Mouse (Mus musculus) CH12.LX (cell line): ENCODE data around the gene Ttc6. TPM values are rescaled to one million over a fixed set of nuclear protein-coding genes. Genes with fewer than 3 reads are reported as not detected.

Experiments
- DNase-seq: peaks from one replicate; pipeline ENCODE4 v3.0.0-alpha.2; 2013; ENCODE audit errors: extremely low read depth
- H3K27ac ChIP-seq: 2 replicates; pipeline ENCODE4 v1.5.1; 2012; ENCODE audit warnings: low read depth, mild to moderate bottlenecking, control low read depth, moderate library complexity; ENCODE audit not compliant: insufficient read depth
- H3K27me3 ChIP-seq: replicated peaks from 2 replicates; pipeline ENCODE3; 2012; ENCODE audit warnings: inconsistent platforms
- H3K36me3 ChIP-seq, 2 experiments: replicated peaks in 1 of 2; 2 replicates each; pipeline versions ENCODE3 to v1.6.1; 2012; ENCODE audit warnings: inconsistent platforms in 1 of 2, low read length in 1 of 2, mild to moderate bottlenecking in 1 of 2, mixed read lengths in 1 of 2, moderate library complexity in 1 of 2; ENCODE audit not compliant: control insufficient read depth in 1 of 2, insufficient read depth in 1 of 2
- H3K4me1 ChIP-seq, 2 experiments: 2 replicates each; pipeline ENCODE4 v1.6.1; 2012; ENCODE audit warnings: inconsistent platforms in 1 of 2, moderate library complexity in 1 of 2; ENCODE audit not compliant: insufficient read depth in 2 of 2, control insufficient read depth in 1 of 2
- H3K4me2 ChIP-seq: 2 replicates; pipeline ENCODE4 v1.6.1; 2012; ENCODE audit warnings: low read depth, mild to moderate bottlenecking, control low read depth; ENCODE audit not compliant: poor library complexity, insufficient read depth, severe bottlenecking
- H3K4me3 ChIP-seq, 3 experiments: fragments of 150-350 bp in 1 of 3; sonication (generic) in 1 of 3; replicated peaks in 1 of 3; 2 replicates each; pipeline versions ENCODE3 to v1.5.1; 2011 to 2012; ENCODE audit warnings: low read depth in 2 of 3, low read length in 2 of 3, mild to moderate bottlenecking in 2 of 3, moderate library complexity in 2 of 3, control low read depth in 1 of 3, improper control_type of control experiment in 1 of 3, inconsistent platforms in 1 of 3, mixed read lengths in 1 of 3; ENCODE audit not compliant: poor library complexity in 1 of 3
- H3K79me2 ChIP-seq: replicated peaks from 2 replicates; pipeline ENCODE4 v1.6.1; 2012; ENCODE audit warnings: mild to moderate bottlenecking, moderate library complexity; ENCODE audit not compliant: control insufficient read depth, poor library complexity, insufficient read depth, severe bottlenecking; ENCODE audit errors: extremely low read depth
- H3K9ac ChIP-seq: 2 replicates; pipeline ENCODE4 v1.6.1; 2012; ENCODE audit warnings: low read depth, mild to moderate bottlenecking, control low read depth, moderate library complexity; ENCODE audit not compliant: insufficient read depth
- H3K9me3 ChIP-seq: replicated peaks from 2 replicates; pipeline ENCODE3; 2012; ENCODE audit warnings: low read length, inconsistent platforms, mixed read lengths
- CHD1 ChIP-seq: IDR thresholded peaks from 2 replicates; pipeline ENCODE4 v1.6.1; 2012; ENCODE audit warnings: low read depth, low read length, improper control_type of control experiment, inconsistent platforms
- CHD2 ChIP-seq: IDR thresholded peaks from 2 replicates; pipeline ENCODE4 v1.6.1; 2011; ENCODE audit warnings: low read length, improper control_type of control experiment
- CTCF ChIP-seq, 2 experiments: IDR thresholded peaks in 1 of 2; conservative IDR thresholded peaks in 1 of 2; 2 replicates each; pipeline ENCODE4 v1.5.1; 2011 to 2012; ENCODE audit warnings: low read depth in 2 of 2, low read length in 2 of 2, improper control_type of control experiment in 1 of 2, inconsistent platforms in 1 of 2, mild to moderate bottlenecking in 1 of 2, moderate library complexity in 1 of 2
- ELF1 ChIP-seq: IDR thresholded peaks from 2 replicates; pipeline ENCODE4 v1.6.1; 2014; ENCODE audit warnings: low read depth, mild to moderate bottlenecking, inconsistent platforms, low read length, improper control_type of control experiment
- EP300 ChIP-seq: IDR thresholded peaks from 2 replicates; pipeline ENCODE4 v1.6.1; 2011; ENCODE audit warnings: low read length, improper control_type of control experiment
- ETS1 ChIP-seq: conservative IDR thresholded peaks from 2 replicates; pipeline ENCODE4 v1.6.1; 2012; ENCODE audit warnings: low read depth, mild to moderate bottlenecking, inconsistent platforms, low read length, improper control_type of control experiment, moderate library complexity
- HCFC1 ChIP-seq: IDR thresholded peaks from 2 replicates; pipeline ENCODE4 v1.6.1; 2012; ENCODE audit warnings: low read depth, mild to moderate bottlenecking, inconsistent platforms, low read length, improper control_type of control experiment
- IRF4 ChIP-seq: IDR thresholded peaks from 2 replicates; pipeline ENCODE4 v1.6.1; 2014; ENCODE audit warnings: low read depth, mild to moderate bottlenecking, inconsistent platforms, low read length, improper control_type of control experiment
- JUN ChIP-seq: IDR thresholded peaks from 2 replicates; pipeline ENCODE4 v1.6.1; 2011; ENCODE audit warnings: low read depth, mild to moderate bottlenecking, low read length, improper control_type of control experiment, moderate library complexity; ENCODE audit not compliant: insufficient read depth
- JUND ChIP-seq: conservative IDR thresholded peaks from 2 replicates; pipeline ENCODE4 v1.6.1; 2011; ENCODE audit warnings: low read depth, low read length, improper control_type of control experiment
- KAT2A ChIP-seq: IDR thresholded peaks from 2 replicates; pipeline ENCODE4 v1.6.1; 2012; ENCODE audit warnings: low read length, improper control_type of control experiment, inconsistent platforms; ENCODE audit not compliant: insufficient replicate concordance
- MAZ ChIP-seq: IDR thresholded peaks from 2 replicates; pipeline ENCODE4 v1.6.1; 2012; ENCODE audit warnings: low read depth, mild to moderate bottlenecking, inconsistent platforms, low read length, improper control_type of control experiment, moderate library complexity
- MEF2A ChIP-seq: IDR thresholded peaks from 2 replicates; pipeline ENCODE4 v1.6.1; 2014; ENCODE audit warnings: low read depth, mild to moderate bottlenecking, inconsistent platforms, low read length, improper control_type of control experiment, borderline replicate concordance
- MXI1 ChIP-seq: IDR thresholded peaks from 2 replicates; pipeline ENCODE4 v1.6.1; 2011; ENCODE audit warnings: mild to moderate bottlenecking, low read depth, low read length, improper control_type of control experiment
- NRF1 ChIP-seq: IDR thresholded peaks from 2 replicates; pipeline ENCODE4 v1.6.1; 2014; ENCODE audit warnings: low read depth, mild to moderate bottlenecking, inconsistent platforms, low read length, improper control_type of control experiment, moderate library complexity
- RCOR1 ChIP-seq: conservative IDR thresholded peaks from 2 replicates; pipeline ENCODE4 v1.6.1; 2012; ENCODE audit warnings: low read depth, mild to moderate bottlenecking, inconsistent platforms, low read length, improper control_type of control experiment
- SIN3A ChIP-seq: IDR thresholded peaks from 2 replicates; pipeline ENCODE4 v1.6.1; 2012; ENCODE audit warnings: low read length, improper control_type of control experiment, inconsistent platforms
- TBP ChIP-seq: conservative IDR thresholded peaks from 2 replicates; pipeline ENCODE4 v1.6.1; 2011; ENCODE audit warnings: low read depth, low read length, improper control_type of control experiment
- TCF12 ChIP-seq: IDR thresholded peaks from 2 replicates; pipeline ENCODE4 v1.6.1; 2014; ENCODE audit warnings: low read depth, mild to moderate bottlenecking, inconsistent platforms, low read length, improper control_type of control experiment
- USF1 ChIP-seq: IDR thresholded peaks from 2 replicates; pipeline ENCODE4 v1.6.1; 2014; ENCODE audit warnings: low read depth, mild to moderate bottlenecking, inconsistent platforms, low read length, improper control_type of control experiment
- USF2 ChIP-seq: conservative IDR thresholded peaks from 2 replicates; pipeline ENCODE4 v1.6.1; 2011; ENCODE audit warnings: low read depth, low read length, improper control_type of control experiment
- ZC3H11A ChIP-seq: IDR thresholded peaks from 2 replicates; pipeline ENCODE4 v1.6.1; 2012; ENCODE audit warnings: low read depth, mild to moderate bottlenecking, inconsistent platforms, low read length, improper control_type of control experiment
- ZKSCAN1 ChIP-seq: IDR thresholded peaks from 2 replicates; pipeline ENCODE4 v1.6.1; 2012; ENCODE audit warnings: low read depth, inconsistent platforms, low read length, improper control_type of control experiment, borderline replicate concordance
- ZNF384 ChIP-seq: IDR thresholded peaks from 2 replicates; pipeline ENCODE4 v1.6.1; 2012; ENCODE audit warnings: low read depth, low read length, improper control_type of control experiment, inconsistent platforms
- dilution Hi-C: fragments of 300-500 bp; cut with MboI; formaldehyde crosslinking; loops from 2 replicates; pipeline ENCODE4 v1.14.3; 2020; ENCODE audit warnings: low sequenced_read_pairs; ENCODE audit not compliant: extremely low pct_unique_long_range_greater_than_20kb, extremely low pct_ligation_motif_present
- in situ Hi-C: fragments of 300-500 bp; cut with MboI; formaldehyde crosslinking; loops from 3 replicates; pipeline ENCODE4 v1.14.3; 2019; ENCODE audit warnings: low sequenced_read_pairs, low pct_ligation_motif_present, low pct_unique_long_range_greater_than_20kb, mixed read lengths
- polyA plus RNA-seq: library from polyadenylated mRNA; unstranded; fragments of >175 nt; gene quantifications from 2 replicates; pipeline ENCODE4 v1.2.1, GENCODE M21; 2012; ENCODE audit warnings: low read depth; ENCODE audit not compliant: insufficient read length
- total RNA-seq, 2 experiments: library from RNA; depleted of rRNA; stranded (reverse); fragments of 300-350 nt in 1 of 2; fragments of >200 nt in 1 of 2; gene quantifications; 2 replicates each; pipeline ENCODE4 v1.2.3; 2012 to 2014

Gene Ttc6
- total and polyA plus RNA-seq, 3 experiments = not detected

DNA sequence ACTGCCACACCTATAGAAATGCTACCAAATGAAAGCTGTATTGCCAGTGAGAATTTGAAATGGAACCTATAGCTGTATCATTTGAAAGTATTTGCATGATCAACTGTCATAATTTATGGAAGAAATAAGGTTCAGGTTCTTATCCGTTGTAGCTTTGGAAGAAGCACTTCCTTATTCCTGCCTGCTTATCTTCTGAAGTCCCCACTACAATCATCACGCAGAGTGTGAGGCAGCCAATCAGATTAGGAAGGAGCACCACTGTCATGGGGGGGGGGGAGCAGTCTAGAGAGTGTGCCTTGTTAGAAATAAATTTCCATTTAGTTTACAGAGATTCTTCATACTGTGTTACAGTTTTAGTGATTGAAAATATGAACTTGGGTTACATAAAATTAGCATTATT is 108.5 kb downstream of the Ttc6 start:
- Histone ChIP-seq H3K36me3 (no peaks in the 10 kb centered on the region), H3K27ac (no peak overlapping the region), H3K9me3 (no peaks in the 10 kb centered on the region), H3K79me2 (no peaks in the 10 kb centered on the region), H3K4me2 (no peak overlapping the region), H3K4me1 (no peaks in the 10 kb centered on the region), H3K9ac (no peak overlapping the region), H3K4me3 (no peak overlapping the region), H3K27me3 (no peaks in the 10 kb centered on the region)
- TF ChIP-seq ZKSCAN1 (no peak), RCOR1 (no peak), CHD1 (no peak), CHD2 (no peak), KAT2A (no peak), ETS1 (no peak), ELF1 (no peak), SIN3A (no peak), NRF1 (no peak), CTCF (conservative IDR thresholded peaks at IDR 0.05 in 1 of 2, IDR thresholded peaks at IDR 0.05 in 1 of 2; ENCODE audit: low read depth in 2 of 2, low read length in 2 of 2) (no peak), JUN (no peak), IRF4 (no peak), USF1 (no peak), MXI1 (no peak), ZC3H11A (no peak), HCFC1 (no peak), JUND (no peak)
- dilution Hi-C loops (no loop called here), in situ Hi-C loops (no loop called here)
- DNase-seq = no peak

DNA sequence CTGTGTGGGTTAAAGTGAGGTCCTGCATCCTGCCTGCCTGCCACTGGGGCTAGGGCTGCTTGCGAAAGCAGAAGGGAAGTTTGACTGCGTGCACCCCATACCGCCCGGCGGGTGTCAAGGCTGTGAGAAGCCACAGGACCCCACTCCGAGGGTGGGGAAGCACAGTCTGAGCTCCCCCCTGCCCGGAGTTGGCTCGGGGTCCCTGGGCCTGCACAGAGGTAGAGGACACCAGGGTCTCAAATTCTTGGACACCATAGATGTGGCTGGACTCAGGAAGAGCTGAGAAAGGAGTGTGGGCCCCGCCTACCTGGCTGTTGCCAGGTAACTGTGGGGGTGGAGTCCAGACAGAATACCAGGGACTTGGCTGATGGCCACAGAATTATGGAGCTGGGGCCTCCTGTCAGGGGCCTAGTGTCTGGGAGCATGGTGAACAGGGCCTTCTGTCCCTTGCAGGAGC is 121.1 kb downstream of the Ttc6 start:
- H3K4me1 ChIP-seq = 0 out of 4 replicates have a peak, but pooled peaks cover 0 to 3% of the 10 kb centered on the region in 2 experiments
- no peak overlapping the region for H3K4me3 ChIP-seq
- H3K9me3 ChIP-seq = no peaks in the 10 kb centered on the region
- no peaks in the 10 kb centered on the region for H3K27me3 ChIP-seq
- no peak for DNase-seq
- no peak overlapping the region for H3K9ac ChIP-seq
- no peaks in the 10 kb centered on the region for H3K79me2 ChIP-seq
- H3K27ac ChIP-seq = no peak overlapping the region
- H3K36me3 ChIP-seq = no peaks in the 10 kb centered on the region
- in situ Hi-C loops = no loop called here
- TF ChIP-seq IRF4 (no peak), ZNF384 (no peak), MEF2A (no peak), EP300 (no peak), USF1 (no peak), TCF12 (no peak), MAZ (no peak), USF2 (no peak), TBP (no peak), ETS1 (no peak)
- TF ChIP-seq, all 38 proteins: peak for 0
- no peak overlapping the region for H3K4me2 ChIP-seq
- dilution Hi-C loops = no loop called here
